Mouse (Mus musculus) v-Abl transformed pro-B cells (cell line): ENCODE measurements around the gene Rarg.

Experiments used
- in situ Hi-C, 2 experiments: fragments of 400-800 bp; cut with MboI; formaldehyde crosslinking; loops; one replicate each; pipeline ENCODE4 v1.15.1; 2025; ENCODE audit not compliant: unreplicated experiment in 2 of 2

The Rarg gene

DNA sequence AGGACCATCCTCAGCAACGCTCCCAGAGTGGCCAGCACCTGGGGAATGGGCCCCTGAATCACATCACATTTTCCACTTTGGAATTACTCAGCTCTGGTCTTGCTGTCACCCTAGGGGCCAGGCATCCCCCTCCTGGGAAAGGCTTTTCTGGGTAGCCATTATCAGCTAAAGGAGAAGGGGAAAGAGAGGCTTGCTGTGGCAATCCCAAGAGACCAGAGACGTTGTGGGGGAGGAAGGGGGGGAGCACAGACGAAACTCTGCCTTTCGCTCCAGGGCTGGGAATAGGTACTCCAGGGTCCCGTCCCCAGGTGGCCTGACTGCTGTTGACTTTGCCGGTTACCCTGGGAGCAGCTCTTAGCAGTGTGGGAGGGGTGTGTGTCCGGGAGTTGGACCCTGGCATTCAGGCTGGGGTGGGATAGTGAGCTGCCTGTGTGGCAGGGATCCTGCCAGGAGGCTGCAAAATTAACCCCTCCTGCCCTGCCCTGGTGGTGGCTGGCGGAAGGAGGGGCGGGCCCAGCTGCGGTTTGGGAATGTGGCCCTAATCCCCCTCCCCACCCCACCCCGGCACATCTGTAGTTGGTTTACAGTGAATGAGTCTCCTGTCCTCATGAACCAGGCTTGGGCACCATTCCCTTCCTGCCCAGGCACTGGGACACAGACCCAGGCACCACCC, 1.4 kb upstream of the Rarg start:
- in situ Hi-C loops: no loop called here

DNA sequence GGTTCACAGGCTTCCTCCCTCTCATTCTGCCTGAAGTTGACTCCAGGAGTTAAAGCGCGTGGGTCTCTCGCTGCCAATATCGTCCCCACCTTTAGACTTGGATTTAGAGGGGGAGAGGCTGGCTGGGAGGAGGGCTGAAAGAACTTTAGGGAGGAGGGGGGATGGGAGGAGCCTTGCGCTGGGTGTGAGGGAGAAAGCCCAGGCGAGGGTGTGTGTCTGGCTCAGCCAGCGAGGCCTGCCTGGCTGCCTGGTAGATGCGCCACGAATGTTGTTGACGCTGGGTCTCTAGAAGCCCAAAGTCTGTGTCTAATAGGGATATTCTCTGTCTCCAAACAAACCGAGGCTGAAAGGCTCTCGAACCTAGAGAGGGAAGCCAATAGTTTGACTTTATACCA, 756 bp upstream of the Rarg start:
- in situ Hi-C loops: no loop called here

DNA sequence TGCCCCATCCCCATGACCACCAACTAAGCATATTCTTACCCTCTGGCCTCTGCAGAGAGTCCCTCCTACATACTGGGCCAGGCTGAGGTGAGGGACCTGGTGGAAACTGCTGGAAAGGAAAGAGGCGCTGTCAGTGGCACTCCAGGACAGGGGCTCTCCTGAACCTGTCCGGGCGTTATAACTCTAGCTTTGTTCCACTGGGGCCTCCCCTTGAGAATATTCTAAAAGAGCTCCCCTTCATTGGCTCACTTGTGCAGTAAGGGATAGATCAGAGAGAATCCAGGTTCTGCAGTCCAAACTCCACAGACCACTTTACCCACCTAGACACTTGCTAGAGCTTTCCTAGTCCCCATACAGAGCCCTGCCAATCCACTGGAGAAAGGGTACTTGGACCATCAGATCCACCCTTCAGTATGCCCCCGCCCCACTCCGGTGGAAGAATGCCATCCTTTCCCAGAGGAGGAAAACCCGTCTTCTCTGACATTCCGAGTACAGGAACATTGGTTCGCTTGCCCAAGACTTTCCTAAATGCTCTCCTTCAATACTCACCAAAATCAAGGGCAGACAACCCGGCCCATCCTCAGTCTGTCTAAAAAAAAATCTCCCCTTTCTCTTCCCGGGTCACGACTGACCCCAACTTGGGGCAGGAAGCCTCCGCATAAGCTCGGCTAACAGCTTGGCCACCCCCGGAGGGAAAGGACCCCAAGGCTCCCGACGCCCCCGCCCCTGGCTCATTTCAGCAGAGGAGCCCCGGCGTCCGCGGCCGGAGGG, 701 bp downstream of the Rarg start:
- in situ Hi-C loops: no loop called here

DNA sequence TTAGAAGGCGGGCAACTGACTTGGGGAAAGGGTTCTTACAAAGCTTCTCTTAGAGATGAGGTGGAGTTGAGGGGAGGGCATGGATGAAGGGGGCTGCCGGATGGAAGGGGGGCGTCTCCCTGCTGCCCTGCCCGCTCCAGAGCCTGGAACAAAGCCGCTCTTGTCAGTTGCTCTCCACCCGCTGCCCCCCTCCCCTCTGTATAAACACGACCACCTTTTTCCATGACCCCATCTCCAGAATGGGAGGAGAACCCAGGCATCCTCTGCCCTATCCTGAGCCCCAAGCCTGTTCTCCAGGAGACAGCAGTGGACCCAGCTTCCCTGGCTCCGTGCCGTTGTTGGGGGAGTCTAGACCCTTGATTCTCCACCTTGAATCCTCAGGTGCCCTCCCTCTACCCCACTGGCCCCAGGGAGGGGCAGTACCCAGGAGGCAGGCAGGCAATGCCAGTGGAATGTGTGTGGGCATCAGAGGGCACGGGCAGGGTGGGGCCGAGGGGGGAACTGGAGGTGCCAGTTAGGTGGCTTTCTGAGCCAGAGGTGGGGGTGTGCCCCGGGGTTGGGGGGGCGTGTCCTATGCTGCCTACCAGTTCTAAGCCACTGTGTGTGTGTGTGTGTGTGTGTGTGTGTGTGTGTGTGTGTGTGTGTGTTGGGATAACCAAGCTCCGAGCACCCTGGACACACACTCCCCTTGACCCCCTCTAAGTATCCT, 1.6 kb downstream of the Rarg start:
- in situ Hi-C loops: no loop called here

DNA sequence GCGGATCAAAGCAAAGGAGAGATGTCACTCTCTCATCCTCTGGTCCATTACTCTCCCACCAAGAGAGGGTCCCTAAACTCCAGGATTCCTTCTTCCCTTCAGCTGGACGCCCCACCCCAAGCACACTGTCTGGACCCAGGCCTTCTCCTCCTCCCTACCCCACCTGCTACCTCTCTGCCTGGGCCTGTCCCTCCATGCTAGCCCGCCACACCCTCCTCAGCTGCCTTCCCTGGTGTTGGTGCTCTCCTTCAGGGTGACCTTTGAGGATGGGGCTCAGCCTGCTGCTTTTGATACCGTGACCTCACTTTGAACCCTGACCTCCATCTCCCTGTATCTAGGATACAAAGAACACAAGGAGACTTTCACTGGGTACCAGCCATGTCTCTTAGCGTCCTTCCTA, 6.8 kb downstream of the Rarg start:
- in situ Hi-C loops: no loop called here

DNA sequence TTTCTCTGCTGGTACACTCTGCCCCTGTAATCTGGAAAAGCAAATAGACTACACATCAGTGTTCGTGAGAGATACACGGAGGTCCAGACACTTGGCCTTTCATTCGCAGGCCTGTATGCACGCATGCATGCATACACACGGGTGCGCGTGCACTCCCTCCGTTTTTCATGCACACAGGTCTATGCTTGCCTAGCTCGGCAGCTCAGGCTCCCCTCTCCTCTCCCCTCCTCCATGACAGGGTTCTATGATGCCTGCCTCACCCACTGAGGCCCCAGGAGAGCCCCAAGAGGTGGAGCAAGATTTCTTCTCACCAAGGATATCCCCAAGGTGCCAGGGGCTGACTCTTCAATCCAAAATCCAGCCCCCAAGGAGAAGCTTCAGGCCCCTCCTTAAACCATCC, 7.3 kb downstream of the Rarg start:
- in situ Hi-C loops: loop anchor here in 1 of 2 experiments (5.0 kb wide), 1 partner anchor 32 kb away; no protein-coding TSS in a partner anchor

DNA sequence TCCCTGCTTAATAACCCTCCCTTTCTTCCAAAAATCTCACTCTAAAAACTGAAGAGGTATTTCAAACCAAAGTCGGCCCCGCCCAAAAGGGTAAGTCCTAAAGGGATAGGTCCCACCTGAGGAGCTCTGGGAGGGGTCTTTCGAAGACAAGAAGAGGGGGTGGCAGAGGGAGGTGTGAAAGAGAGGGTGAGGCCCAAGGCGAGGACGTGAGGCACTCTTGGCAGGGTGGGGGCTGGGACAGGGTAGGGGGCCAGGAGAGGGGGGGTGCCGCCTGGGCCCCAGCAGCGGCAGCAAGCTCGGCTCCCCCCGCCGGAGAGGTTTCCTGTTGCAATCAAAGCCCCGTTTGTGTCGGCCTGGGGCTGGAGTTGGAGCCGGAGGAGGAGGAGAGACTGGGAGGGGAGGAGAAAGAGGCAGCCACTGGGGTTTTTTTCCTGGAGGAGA, 8.0 kb downstream of the Rarg start:
- in situ Hi-C loops: loop anchor here in 1 of 2 experiments (5.0 kb wide), 1 partner anchor 33 kb away; no protein-coding TSS in a partner anchor

DNA sequence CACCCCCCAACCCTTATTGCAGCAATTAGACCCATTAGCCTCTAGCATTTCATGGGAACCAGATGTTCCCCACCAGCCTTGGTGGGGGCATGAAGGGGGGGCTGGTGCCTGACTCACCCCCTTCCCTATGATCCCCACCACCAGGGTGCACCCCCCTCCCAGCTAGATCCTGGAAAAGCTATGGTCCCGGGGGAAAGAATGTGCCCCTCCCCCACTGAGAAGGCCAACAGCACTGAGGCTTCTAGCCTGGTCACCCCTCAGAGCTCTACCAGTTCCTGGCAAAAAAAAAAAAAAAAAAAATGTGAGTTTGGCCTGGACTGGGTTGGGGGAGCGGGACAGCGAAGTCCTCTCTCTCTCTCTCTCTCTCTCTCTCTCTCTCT, 8.5 kb downstream of the Rarg start:
- in situ Hi-C loops: loop anchor here in 1 of 2 experiments (5.0 kb wide), 1 partner anchor 33 kb away; no protein-coding TSS in a partner anchor

DNA sequence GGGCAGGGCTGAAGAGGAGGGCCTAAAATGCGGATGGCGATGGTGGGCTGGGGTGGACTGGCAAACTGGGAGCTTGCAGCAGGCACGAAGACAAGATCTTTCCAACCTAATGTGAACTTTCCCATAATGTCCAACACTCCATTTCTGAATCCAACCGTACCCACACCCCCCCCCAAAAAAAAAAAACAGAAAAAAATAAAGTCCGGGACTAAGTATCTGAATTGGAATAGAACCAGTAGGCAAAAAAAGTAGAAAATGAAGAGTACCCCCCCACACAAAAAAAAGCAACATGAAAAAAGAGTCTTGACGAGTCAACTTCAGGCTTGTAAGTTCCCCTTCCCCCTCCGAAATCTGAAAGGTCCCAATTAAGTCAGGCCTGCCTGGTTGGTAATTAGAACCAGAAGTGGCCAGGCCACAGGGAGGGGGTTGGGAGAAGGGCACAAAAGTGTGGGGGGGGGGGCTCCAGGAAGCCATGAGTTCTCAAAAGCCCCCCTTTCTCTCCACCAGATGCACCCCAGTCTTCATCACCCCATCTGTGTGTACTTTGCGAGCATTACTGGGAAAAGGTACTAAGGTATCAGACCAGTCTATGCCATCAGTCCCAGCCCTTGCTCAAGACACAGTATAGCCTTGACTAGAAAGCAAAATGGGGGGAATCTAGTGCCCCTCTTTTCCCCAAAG, 9.0 kb downstream of the Rarg start:
- in situ Hi-C loops: loop anchor here in 1 of 2 experiments (5.0 kb wide), 1 partner anchor 34 kb away; no protein-coding TSS in a partner anchor

DNA sequence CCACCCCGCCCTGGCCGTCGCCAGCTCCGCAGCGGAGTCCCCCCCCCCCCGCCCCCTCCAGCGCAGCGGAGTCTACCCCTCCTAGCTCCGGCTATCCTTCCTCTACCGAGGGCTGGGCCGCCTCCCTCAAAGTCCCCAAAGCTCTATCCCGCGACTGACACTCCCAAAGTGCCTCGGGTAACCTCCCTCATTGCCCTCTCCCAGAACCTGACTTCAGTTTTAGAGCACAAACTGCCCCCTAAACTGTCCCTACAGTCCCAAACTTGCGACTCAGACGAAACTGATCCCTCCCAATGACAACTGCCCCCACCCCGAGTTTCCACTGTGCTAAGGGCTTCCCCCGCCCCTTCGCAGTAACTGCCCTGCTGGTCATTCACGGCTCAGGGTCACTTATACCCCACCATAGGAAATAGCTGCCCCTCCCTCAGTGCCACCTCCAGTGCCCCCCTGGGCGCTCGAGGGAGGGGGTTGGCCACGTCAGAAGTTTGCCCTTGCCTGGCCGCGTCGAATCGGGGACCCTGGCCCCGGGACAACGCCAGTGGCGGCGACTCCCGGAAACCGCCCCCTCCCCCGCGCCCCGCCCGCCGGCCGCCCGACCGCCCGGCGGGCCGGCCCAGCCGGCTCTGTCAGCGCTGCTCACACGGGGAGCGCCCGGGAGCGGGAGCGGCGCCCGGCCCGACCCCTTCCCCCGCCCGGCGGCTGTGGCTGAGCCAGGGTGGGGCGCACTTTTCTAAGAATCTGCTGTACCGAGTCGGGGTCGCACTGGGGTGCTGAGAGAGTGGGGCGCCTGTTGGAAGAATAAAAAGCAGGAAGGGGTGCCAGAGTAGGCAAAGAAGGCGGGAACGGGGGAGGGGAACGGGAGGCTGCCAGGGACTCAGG, 9.8 kb downstream of the Rarg start:
- in situ Hi-C loops: loop anchor here in 1 of 2 experiments (5.0 kb wide), 1 partner anchor 35 kb away; no protein-coding TSS in a partner anchor

DNA sequence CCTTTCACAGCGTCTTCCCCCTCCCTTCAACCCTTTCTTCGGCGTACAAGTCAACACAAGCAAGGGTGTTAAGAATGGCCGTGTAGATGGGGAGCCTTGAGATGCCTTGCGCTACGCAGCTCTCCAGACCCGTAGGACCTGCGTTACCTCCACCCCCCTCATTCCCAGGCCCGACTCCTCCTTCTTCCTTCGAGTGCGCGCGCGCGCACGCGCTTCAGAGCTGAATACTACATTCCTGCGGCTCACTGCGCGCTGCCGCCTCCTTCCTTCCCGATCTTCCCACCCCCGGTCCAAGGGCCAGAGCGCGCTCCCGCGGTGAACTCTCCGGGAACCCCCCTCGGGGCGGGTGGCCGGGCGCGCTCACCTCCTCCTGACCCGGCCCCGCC, 10.5 kb downstream of the Rarg start:
- in situ Hi-C loops: loop anchor here in 1 of 2 experiments (5.0 kb wide), 1 partner anchor 35 kb away; no protein-coding TSS in a partner anchor

DNA sequence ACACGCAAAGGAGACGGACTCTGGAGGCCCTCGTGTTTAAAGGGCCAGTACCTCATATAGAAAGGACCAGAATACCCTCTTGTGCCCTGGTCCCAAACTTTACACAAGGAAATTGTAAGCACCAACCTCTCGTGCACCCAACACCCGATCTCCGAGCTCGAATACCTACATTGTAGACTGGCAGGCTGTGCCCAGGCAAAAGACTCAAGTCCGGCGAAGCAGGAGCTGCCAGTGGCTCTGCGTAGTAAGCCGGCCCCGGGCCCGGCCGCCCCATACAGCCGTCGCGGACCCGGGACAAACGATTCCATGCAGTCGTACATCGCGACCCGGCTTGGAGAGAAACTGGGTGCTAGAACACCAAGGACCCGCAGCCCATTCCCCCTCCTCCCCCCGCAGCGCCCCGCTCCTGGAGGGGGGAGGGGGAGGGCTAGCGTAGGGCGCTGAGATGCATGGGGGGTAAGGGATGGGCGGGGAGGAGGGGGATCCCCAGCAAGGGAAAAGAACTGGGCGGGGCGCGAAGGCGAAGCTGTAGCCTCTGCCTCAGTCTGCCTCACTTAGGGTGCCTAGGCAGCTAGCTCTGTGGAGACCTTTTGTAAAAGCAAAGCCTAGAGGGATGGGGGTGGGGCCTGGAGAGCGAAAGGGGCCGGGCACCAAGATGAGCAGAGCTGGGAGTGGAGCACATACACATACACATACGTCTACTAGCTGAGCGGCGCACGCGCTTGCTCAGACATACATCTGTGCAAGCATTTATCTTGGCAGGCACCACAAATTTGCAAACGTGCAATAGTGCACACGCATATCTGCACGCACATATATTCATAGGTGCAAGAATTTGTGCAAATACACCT, 11.2 kb downstream of the Rarg start:
- in situ Hi-C loops: loop anchor here in 1 of 2 experiments (5.0 kb wide), 1 partner anchor 36 kb away; no protein-coding TSS in a partner anchor

DNA sequence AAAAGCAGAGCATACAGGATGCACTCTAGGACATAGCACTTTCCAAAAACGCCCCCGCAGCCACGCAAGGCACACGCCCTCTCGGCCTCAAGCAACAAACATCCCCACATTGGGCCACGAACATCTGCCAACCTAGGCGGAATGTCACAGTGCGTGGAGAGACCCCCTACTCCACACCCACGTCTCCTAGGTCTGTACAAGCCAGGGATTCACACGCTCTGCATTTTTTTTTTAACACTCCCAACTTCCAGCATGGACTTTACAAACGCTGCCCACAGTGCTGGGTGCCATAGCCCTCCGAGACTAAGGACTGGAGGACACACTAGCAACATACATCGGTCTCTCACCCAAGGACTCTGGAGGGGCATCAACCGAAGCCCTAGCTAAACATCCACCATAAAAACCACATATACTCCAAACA, 11.8 kb downstream of the Rarg start:
- in situ Hi-C loops: loop anchor here in 1 of 2 experiments (5.0 kb wide), 1 partner anchor 37 kb away; no protein-coding TSS in a partner anchor

DNA sequence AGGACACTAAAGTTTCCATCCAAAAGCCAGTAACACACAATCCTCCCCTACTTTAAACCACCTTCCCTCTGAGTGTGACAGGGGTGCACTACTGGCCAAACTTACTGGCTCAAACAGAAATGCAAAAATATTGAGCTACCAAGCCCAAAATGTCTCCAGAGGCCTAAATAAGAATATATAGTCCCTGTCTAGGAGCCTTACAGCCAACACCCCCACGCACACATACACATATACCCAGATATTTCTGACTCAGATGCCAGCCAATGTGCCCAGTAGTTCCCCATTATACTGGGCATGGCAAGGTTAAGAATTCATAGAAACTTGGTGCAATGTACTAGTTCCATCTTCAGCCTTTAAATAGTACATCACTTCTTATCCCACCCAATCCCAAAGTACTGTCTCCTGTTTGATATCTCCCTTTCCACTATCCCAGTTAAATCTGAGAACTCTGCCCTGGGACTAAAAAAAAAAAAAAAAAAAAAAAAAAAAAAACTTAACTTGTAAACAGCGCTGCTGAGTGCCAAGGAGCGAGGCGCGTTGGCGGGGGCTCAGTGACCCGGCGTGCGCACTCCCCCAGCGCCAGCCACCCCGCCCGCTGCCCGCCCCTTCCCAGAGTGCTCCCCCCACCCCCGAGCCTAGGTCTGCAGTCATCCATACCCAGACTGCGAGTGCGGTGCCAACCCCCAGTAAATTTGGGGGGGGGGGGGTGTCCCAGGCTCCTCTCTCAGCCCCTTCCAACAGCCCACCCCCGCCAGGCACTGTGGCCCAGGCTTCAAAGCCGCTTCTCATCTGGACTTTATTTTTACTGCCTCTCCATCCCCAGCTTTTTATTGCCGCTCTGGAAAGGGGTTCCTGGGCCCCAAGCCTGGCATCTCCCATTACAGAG, 12.8 kb downstream of the Rarg start:
- in situ Hi-C loops: loop anchor here in 1 of 2 experiments (5.0 kb wide), 1 partner anchor 38 kb away; no protein-coding TSS in a partner anchor

DNA sequence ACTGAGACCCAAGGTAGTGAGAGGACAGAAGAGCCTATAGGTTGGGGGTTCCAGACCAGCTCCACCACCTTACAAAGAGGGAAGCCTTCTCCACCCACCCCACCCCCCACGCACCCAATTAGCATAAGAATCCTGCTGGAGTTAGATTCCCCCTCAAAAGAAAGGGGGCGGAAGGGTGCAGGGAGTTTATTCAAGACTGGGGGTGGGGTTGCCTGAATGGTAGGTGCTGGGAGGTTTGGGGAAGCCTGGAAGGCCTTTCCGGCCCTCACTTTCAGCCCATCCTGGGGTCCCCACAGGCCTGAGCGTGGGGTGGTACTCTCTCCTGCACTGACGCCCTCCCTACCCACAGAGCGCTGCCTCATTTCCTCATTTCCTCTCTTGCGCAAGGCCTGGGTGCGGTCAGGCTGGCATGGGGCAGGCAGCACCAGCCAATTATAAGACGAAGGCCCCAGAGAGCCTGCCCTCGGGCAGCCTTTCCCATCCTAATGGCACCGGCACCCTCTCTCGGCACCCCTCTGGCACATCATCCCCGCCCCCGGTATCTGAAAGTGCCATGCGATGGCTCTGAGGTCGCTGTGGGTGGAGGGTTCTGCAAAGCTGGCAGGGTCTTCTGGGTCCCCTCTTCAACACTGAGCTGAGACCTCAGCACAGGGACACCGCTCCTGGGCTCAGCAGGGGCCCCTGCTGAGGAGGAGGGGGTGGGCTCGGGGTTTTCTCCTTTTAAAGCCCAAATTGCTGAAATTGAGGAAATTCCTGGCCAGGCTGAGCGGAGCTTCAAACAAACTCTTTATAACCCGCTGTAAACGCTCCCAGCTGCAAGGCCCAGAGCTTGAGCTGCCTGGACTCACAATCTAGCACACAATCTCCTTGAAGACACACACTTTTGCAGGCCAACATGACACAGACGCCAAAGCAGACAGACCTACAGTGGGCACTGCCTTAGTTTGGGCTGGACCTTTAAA, 13.8 kb downstream of the Rarg start:
- in situ Hi-C loops: no loop called here
